Mouse (Mus musculus) kidney, adult 9 months (tissue): ENCODE measurements around the gene Rbmxl1.

Experiments
- DNase-seq: peaks from one replicate; pipeline ENCODE4 v3.0.0; 2022

The Rbmxl1 gene

DNA sequence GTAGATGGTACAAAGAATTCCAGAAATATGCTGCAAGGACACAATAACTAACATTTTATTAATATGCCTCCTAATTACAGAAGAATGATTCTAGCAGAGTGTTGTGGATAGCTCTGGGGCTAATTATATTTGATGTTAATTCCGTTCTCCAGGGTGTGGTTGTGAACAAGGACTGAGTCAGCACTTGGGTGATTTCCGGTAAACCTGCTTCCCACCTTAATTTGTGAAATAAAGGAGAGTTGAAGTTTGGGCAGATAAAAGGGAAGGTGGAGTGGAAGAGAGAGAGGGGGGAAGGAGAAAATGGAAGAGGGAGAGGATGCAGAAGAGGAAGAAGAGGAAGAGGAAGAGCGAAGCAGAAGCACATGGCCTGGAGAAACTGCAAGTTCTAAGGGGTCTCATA lies 19.0 kb downstream of the Rbmxl1 start:
- no peak for DNase-seq

DNA sequence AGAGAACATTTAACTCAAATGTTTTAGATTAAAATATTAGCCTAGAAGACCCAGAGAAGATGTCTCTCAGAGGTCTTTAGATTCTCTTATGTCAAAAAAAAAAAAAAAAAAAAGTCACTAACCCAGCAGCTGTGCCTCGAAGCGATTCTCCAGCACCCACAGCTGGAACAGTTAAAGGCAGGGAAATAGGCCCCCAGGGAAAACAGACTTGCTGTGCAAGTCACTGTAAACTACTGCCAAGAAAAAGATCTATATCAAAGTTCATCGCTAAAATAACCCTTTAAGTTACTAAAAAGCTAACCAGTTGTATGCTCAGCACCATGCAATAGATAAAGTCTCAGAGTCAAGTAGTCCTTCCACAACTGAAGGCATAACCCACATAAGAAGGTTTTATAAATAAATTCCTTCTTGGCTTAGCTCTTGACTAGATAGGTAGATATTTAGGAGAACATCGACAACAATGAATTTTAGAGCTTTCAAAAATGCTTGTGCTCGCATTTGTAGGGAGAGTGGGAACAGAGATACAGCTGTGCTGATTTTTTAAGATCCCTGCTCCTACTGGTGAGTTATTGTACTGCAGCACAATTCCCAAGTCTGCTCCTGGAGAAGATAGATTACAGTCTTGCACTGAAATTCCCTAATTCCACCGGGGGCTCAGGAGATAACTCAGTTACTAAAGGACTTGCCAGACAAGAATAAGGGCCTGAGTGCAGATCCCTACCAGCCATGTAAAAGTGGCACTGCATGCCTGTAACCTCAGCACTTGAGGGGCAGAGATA lies 31.5 kb downstream of the Rbmxl1 start:
- DNase-seq = no peak

DNA sequence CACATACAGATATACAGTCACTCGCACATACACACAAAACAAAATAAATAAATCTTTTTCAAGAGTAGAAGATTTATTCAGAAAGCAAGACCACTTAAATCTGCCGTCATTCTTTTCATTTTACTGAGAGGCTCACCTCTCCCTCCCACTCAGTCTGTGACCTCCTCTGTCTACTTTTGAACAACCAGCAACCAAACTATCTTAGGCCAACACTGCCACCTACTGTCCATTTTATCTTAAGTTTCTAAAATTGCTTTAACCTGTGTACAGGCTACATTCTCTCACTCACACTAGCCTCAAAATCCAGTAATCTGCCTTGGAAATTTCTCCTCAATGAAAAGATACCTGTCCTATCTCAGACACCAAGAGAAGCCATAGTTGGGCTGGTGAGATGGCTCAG lies 40.8 kb downstream of the Rbmxl1 start:
- DNase-seq = peak; percentile 2

DNA sequence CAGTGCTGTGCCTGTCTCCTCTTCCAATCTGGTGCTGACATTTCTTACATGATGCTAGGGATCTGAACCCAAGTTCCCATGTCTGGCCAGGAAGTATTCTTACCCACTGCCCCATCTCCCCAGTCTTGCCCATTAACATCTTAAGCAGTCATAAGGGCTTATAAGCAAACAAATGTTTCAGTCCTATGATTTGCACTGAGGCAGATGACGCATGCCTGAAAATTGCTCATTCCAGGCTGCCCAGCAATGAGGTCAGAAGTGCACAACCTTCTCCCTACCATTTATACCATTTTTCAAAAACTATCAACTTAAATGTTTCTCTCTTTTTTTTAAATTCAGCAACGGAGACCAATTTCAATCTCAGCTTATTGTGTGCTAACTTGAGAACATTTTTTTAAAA lies 44.8 kb downstream of the Rbmxl1 start:
- no peak for DNase-seq

GRCm38 (mm10) chr8:78456441-78456840 lies 52.3 kb downstream of the Rbmxl1 start:
- no peak for DNase-seq
